Mouse (Mus musculus) ES-E14 (cell line): ENCODE measurements at regions not wholly inside any gene's neighbourhood (a gene's known extent, or its start where the extent isn't known, plus 50 kb on each side); places are given as distances from the start of the nearest gene placed in this dataset.

ENCODE experiments used
- CHD2 ChIP-seq: IDR thresholded peaks from 2 replicates; pipeline ENCODE4 v1.6.1; 2014; ENCODE audit warnings: mild to moderate bottlenecking, low read depth, low read length, inconsistent platforms
- HCFC1 ChIP-seq: IDR thresholded peaks from 2 replicates; pipeline ENCODE4 v1.6.1; 2012; ENCODE audit warnings: low read length, inconsistent platforms, borderline replicate concordance; ENCODE audit not compliant: insufficient read depth
- ZC3H11A ChIP-seq: IDR thresholded peaks from 2 replicates; pipeline ENCODE4 v1.6.1; 2012; ENCODE audit warnings: low read depth, mild to moderate bottlenecking, inconsistent platforms, low read length, borderline replicate concordance

DNA sequence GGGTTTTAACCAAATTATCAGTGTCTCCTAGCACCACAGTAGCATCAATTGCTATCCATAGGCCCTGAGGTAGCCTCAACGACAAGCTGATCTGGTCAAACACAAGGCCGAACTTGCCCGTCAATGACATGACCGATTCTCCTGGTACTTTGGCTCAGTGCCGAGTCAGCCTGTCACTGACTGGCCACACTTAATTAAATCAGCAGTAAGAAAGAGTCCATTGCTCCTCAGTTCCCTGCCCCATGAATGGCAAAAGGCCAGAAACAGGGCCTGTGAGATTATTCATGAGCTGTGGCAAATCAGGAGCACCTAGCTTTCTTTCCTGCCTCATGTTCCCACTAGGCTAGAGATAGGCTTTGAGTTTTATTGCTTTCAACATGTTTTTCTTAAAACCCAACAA lies 105.4 kb downstream of the Gm4791 start:
- TF ChIP-seq CHD2 = no peak
- TF ChIP-seq HCFC1 = no peak
- no peak for TF ChIP-seq ZC3H11A
